Mouse (Mus musculus) kidney, embryonic 16.5 days (tissue): ENCODE results near the gene Pm20d2. TPM values are rescaled to one million over a fixed set of nuclear protein-coding genes. Genes with fewer than 3 reads are reported as not detected.
A peak's percentile ranks its signal among the peaks of the same experiment; 100 is the strongest.

Experiments
- ATAC-seq: fragments of 200-750 bp; cut with Nextera tagmentation; 2 replicates; pipeline ENCODE4 v1.8.0; 2017; ENCODE audit warnings: moderate TSS enrichment; ENCODE audit not compliant: low FRiP score, low TSS enrichment
- H3K27ac ChIP-seq: fragments of 300-500 bp; sonication (generic); 2 replicates; pipeline ENCODE4 v1.5.1; 2014; ENCODE audit warnings: low read length
- H3K27me3 ChIP-seq: fragments of 300-500 bp; sonication (generic); 2 replicates; pipeline ENCODE4 v1.6.1; 2014; ENCODE audit warnings: low read length, control low read depth, mixed read lengths; ENCODE audit not compliant: insufficient read depth
- H3K36me3 ChIP-seq: fragments of 300-500 bp; sonication (generic); 2 replicates; pipeline ENCODE4 v1.6.1; 2014; ENCODE audit warnings: low read length, control low read depth, mixed read lengths; ENCODE audit not compliant: insufficient read depth
- H3K4me1 ChIP-seq: fragments of 300-500 bp; sonication (generic); 2 replicates; pipeline ENCODE4 v1.6.1; 2014; ENCODE audit warnings: low read length, control low read depth, mixed read lengths; ENCODE audit not compliant: insufficient read depth
- H3K4me2 ChIP-seq: fragments of 300-500 bp; sonication (generic); replicated peaks from 2 replicates; pipeline ENCODE4 v1.6.1; 2014; ENCODE audit warnings: low read depth, low read length
- H3K4me3 ChIP-seq: fragments of 300-500 bp; sonication (generic); 2 replicates; pipeline ENCODE4 v1.5.1; 2014; ENCODE audit warnings: mild to moderate bottlenecking, low read length
- H3K9ac ChIP-seq: fragments of 300-500 bp; sonication (generic); replicated peaks from 2 replicates; pipeline ENCODE4 v1.6.1; 2014; ENCODE audit warnings: low read length
- H3K9me3 ChIP-seq: fragments of 300-500 bp; sonication (generic); 2 replicates; pipeline ENCODE4 v1.6.1; 2016; ENCODE audit warnings: low read length, control low read depth
- WGBS: fragments of 180-500 bp; shearing (Covaris S2); extraction: QIAGEN DNeasy Blood & Tissue Kit; methylation state at CpG from one replicate; pipeline ENCODE4 v1.1.7; 2014; 5-methylcytosine and 5-hydroxymethylcytosine counted together
- polyA plus RNA-seq: library from polyadenylated mRNA; unstranded; fragments of >200 nt; fragmentation: Nextera tagmentation; extraction: Ambion mirVana; gene quantifications from 2 replicates; pipeline ENCODE4 v1.2.1, GENCODE M21; 2015

The Pm20d2 gene
- polyA plus RNA-seq, result 0.60 and 1.2 TPM in 2 replicates

DNA sequence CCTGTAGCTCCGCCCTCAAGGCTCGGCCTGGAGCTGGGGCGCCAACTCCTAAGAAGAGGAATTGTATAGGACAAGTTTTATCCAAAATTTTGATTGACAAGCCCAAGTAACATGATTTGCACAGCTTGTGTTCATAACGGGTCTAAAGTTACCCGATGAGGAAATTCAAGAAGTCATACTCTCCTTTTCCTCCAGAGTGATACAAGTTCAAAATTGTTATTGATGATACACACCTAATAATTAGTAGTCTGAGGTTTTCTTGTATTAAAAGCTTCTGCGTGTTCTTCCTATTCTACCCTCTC, at the start of gene Pm20d2:
Pm20d2 (minus strand) TSS at position 3 of the 302 bp plus-strand sequence.
- no peak for ATAC-seq
- Histone ChIP-seq H3K27me3 (peaks cover 4% of the 10 kb centered on the region; the same call in 1 of the 2 replicates), H3K4me2 (peak within 1 kb of the TSS; percentile 83), H3K4me3 (peak within 1 kb of the TSS; percentile 62), H3K27ac (peak within 1 kb of the TSS; percentile 74), H3K36me3 (no peaks in the 10 kb centered on the region), H3K9me3 (0 out of 2 replicates have a peak, but pooled peaks cover 4% of the 10 kb centered on the region), H3K9ac (peak within 1 kb of the TSS; percentile 69), H3K4me1 (peaks cover 8% of the 10 kb centered on the region; the same call in 1 of the 2 replicates)
- WGBS, result 15% methylated on average over 6 of the region's 6 CpGs

DNA sequence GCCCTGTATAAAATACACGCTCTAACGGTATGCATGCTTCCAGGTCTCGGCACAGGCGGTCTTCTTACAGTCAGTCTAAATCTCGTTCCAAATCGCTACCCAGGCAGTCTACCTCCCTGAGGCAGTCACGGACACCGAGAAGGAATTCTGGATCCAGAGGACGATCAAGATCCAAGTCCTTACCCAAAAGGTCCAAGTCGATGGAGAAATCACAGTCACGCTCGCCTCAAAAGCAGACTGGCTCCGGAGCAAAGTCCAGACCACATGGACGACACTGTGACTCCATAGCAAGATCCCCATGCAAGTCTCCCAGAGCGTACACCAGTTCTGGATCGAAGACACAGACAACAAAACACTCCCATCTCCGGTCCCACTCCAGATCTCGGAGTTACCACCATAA, 41.3 kb upstream of the Pm20d2 start:
- Histone ChIP-seq H3K36me3 (no peaks in the 10 kb centered on the region), H3K27ac (no peak overlapping the region), H3K4me3 (no peak overlapping the region), H3K9me3 (no peaks in the 10 kb centered on the region), H3K4me1 (no peaks in the 10 kb centered on the region), H3K9ac (no peak overlapping the region), H3K4me2 (no peak overlapping the region), H3K27me3 (no peaks in the 10 kb centered on the region)
- 83% methylated on average over 18 of the region's 18 CpGs for WGBS
- ATAC-seq, result no peak

DNA sequence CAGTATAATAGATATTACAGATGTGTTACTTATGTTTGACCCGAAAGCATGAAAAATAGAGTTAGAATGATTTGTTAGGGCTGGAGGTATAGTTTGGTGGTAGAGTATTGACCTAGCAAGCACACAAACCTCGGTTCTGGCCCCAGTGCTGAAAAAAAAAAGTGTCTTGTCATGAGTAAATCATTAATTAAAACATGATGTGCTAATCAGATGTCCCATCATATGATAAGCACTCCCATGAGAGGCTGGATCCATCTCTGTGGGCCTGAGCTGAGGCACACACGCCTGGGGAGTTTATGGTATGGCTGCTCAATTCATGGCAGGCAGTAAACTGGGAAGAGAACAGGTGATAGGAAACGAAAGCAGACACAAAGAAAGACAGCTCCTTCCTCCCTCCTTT, 40.1 kb upstream of the Pm20d2 start:
- H3K36me3 ChIP-seq, result no peaks in the 10 kb centered on the region
- H3K9ac ChIP-seq, result no peak overlapping the region
- no peak overlapping the region for H3K4me2 ChIP-seq
- no peaks in the 10 kb centered on the region for H3K9me3 ChIP-seq
- no peaks in the 10 kb centered on the region for H3K4me1 ChIP-seq
- no peaks in the 10 kb centered on the region for H3K27me3 ChIP-seq
- ATAC-seq, result no peak
- no peak overlapping the region for H3K27ac ChIP-seq
- H3K4me3 ChIP-seq, result no peak overlapping the region
- WGBS, result 73% methylated on average over 4 of the region's 4 CpGs

DNA sequence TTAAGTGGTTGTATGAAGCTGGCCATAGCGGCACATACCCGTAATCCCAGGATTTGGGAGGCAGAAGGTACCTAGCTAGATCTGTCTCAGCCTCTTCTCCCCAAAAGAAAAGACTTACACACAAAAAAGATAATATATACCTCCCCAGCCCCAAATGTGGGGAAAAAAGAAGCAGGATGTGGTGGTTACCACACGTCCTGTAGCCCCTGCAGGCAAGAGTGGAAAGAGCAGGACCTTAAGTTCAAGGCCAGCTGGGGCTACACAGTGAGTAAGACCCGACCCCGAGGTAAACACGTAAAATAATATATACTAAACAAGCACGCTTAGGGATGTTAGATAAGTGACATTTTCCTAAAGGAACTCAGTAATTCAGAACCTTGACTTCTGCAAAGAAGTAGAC, 37.6 kb upstream of the Pm20d2 start:
- no peaks in the 10 kb centered on the region for H3K4me1 ChIP-seq
- ATAC-seq, result no peak
- H3K4me2 ChIP-seq, result no peak overlapping the region
- H3K4me3 ChIP-seq, result no peak overlapping the region
- no peaks in the 10 kb centered on the region for H3K36me3 ChIP-seq
- 82% methylated on average over 7 of the region's 7 CpGs for WGBS
- no peak overlapping the region for H3K9ac ChIP-seq
- no peak overlapping the region for H3K27ac ChIP-seq
- no peaks in the 10 kb centered on the region for H3K27me3 ChIP-seq
- no peaks in the 10 kb centered on the region for H3K9me3 ChIP-seq

DNA sequence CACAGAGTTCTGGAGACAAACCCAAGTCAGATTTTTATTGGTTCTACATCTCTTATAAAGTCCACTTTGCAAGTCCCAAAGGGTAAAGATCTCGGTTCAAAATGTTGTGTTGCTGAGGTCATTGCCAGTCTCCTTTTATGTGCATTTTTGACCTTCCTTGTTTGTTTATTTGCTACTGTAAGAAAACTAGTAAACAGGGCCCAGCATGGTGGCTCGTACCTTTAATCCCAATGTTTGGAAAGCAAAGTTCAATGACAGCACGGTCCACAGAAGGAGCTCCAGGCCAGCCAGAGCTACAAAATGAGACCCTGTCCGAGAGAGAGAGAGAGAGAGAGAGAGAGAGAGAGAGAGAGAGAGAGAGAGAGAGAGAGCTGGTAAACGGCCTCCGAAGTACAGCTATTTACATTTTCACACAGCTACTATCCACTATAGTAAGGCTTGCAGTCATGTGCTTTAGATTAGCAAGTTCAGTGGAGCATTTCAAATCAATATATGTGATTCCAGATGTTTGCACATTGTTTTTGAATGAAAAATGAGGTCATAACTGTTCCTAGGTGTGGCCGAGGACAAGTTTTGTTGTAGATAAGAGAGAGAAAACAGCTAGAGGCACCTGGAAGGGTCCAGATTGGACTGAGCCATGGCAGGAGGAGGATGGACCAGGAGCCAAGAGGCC, 34.6 kb upstream of the Pm20d2 start:
- Histone ChIP-seq H3K36me3 (no peaks in the 10 kb centered on the region), H3K9ac (no peak overlapping the region), H3K27me3 (no peaks in the 10 kb centered on the region), H3K9me3 (no peaks in the 10 kb centered on the region), H3K27ac (no peak overlapping the region), H3K4me3 (no peak overlapping the region), H3K4me2 (no peak overlapping the region), H3K4me1 (no peaks in the 10 kb centered on the region)
- no peak for ATAC-seq
- 75% methylated on average over 7 of the region's 7 CpGs for WGBS

DNA sequence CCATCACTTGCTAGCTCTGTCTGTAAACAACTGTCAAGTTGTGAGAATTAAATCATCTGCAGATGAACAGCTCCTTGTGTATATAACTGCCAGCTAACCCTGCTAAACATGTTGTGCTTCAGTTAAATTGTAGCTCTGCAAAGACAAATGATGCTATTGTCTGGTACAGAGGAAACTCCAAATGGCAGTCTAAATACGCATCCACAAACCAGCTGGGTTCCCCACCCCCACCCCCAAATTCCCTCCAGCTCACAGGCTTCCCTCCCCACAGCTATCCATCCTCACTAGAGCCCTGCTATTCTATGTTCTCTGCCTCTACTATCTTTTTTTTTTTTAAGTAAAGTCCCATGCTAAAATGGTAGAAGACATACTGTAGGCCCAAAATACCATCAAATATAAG, 32.3 kb upstream of the Pm20d2 start:
- H3K27me3 ChIP-seq, result no peaks in the 10 kb centered on the region
- 46% methylated on average over 1 of the region's 1 CpGs for WGBS
- no peak for ATAC-seq
- H3K4me2 ChIP-seq, result no peak overlapping the region
- H3K4me3 ChIP-seq, result no peak overlapping the region
- H3K9ac ChIP-seq, result no peak overlapping the region
- H3K27ac ChIP-seq, result no peak overlapping the region
- no peaks in the 10 kb centered on the region for H3K4me1 ChIP-seq
- no peaks in the 10 kb centered on the region for H3K9me3 ChIP-seq
- H3K36me3 ChIP-seq, result no peaks in the 10 kb centered on the region

DNA sequence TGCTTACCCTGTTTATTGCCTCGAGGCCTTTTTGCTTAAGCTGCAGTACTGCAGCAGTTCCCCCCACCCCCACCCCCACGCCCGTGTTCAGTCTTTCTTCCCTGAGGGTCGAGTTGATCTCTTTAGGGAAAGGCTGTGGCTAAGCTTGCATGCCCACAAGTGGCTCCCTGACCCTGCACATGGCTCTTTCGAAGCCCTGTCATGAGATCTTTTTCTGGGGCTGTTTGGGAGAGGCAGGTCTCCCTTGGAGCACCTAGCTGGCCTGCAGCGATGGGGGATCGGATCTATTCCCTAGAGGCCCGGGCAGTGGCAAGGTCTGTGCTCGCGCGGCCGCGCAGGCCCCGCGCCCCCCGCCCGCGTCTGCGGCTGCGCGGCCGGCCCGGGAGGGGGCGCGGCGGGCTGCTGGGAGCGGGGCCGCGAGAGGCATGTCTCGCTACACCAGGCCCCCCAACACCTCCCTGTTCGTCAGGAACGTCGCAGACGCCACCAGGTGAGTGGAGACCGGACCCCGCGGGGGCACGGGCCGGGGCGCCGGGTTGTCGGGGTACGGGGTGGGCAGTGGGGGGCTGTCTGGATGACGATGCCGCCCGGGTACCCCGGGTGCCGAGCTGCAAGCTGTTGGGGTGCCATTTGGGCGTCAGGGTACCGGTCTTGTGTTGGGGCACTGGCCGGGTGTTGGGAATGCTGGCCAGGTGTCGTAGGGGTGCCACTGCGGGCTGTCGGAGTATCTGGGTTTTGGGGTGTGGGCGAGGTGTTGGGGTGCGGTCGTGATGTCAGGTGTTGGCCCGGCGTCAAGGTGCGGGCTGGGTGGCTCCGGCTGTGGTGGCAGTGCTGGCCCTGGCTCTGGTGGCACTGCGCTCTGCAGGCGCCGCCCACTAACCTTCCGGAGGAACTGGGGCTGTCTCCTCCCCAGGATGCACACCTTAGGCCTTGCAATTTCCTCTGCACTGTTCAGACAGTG, 19.6 kb upstream of the Pm20d2 start, which contains the start of gene Srsf12:
Srsf12 (plus strand) TSS at position 111 of the 961 bp plus-strand sequence.
- H3K9me3 ChIP-seq, result no peaks in the 10 kb centered on the region
- peaks cover 11% of the 10 kb centered on the region; the same call in 1 of the 2 replicates for H3K4me1 ChIP-seq
- H3K9ac ChIP-seq, result peak within 1 kb of the TSS; percentile 84
- H3K4me2 ChIP-seq, result peak within 1 kb of the TSS; percentile 100
- no peak within 1 kb of the TSS for H3K27ac ChIP-seq
- H3K27me3 ChIP-seq, result no peaks in the 10 kb centered on the region
- ATAC-seq, result peak; percentile 86
- peak within 1 kb of the TSS; percentile 73 for H3K4me3 ChIP-seq
- no peaks in the 10 kb centered on the region for H3K36me3 ChIP-seq
- 1% methylated on average over 55 of the region's 65 CpGs for WGBS

DNA sequence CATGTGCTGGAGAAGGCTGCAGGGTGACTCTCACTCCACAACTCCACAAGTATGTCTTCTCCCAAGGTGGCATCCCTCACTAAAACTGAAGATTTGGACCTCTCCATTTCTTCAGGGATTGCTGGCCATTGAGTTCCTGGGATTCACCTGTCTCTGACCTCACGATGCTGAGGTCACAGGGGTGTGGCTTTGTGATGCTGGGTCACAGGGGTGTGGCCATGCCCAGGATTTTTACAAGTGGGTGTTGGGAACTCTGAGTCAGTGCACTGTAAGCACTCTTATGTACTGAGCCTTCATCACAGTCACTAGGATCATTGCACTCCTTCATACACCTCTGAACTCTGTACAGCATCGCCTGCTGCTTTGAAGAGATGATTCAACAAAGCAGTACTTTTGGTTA, 18.0 kb upstream of the Pm20d2 start:
- H3K4me2 ChIP-seq, result no peak overlapping the region
- WGBS, result 73% methylated on average over 2 of the region's 2 CpGs
- H3K9ac ChIP-seq, result no peak overlapping the region
- no peaks in the 10 kb centered on the region for H3K9me3 ChIP-seq
- H3K4me1 ChIP-seq, result peaks cover 11% of the 10 kb centered on the region; the same call in 1 of the 2 replicates
- no peaks in the 10 kb centered on the region for H3K36me3 ChIP-seq
- H3K27ac ChIP-seq, result no peak overlapping the region
- no peak overlapping the region for H3K4me3 ChIP-seq
- no peak for ATAC-seq
- H3K27me3 ChIP-seq, result no peaks in the 10 kb centered on the region

DNA sequence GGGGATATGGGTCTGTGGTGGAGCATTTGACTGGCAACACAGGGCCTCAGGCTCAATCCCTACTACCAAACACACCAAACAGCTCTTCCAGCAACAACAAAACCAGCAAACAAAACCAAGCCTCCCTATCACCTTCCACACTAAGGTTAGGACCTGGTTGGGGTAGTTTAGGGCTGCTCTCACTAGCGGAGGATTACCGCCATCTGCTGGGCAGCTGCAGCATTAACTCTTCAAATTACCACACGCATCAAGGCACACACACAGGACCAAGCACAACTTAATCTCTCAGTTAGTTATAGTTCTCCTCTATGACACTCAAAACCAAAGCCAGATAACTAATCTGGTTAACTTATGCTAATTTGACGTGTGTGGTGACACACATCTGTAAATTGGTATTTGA, 15.1 kb upstream of the Pm20d2 start:
- ATAC-seq, result 0 out of 2 replicates have a peak, but pooled peaks have one; percentile 55
- Histone ChIP-seq H3K27me3 (no peaks in the 10 kb centered on the region), H3K4me1 (peaks cover 11% of the 10 kb centered on the region; the same call in 1 of the 2 replicates), H3K9me3 (0 out of 2 replicates have a peak, but pooled peaks cover 2% of the 10 kb centered on the region), H3K27ac (no peak overlapping the region), H3K36me3 (no peaks in the 10 kb centered on the region), H3K9ac (no peak overlapping the region), H3K4me2 (no peak overlapping the region), H3K4me3 (no peak overlapping the region)
- 5% methylated on average over 4 of the region's 4 CpGs for WGBS
